Mouse (Mus musculus): ENCODE measurements around the gene Trim40.

DNA sequence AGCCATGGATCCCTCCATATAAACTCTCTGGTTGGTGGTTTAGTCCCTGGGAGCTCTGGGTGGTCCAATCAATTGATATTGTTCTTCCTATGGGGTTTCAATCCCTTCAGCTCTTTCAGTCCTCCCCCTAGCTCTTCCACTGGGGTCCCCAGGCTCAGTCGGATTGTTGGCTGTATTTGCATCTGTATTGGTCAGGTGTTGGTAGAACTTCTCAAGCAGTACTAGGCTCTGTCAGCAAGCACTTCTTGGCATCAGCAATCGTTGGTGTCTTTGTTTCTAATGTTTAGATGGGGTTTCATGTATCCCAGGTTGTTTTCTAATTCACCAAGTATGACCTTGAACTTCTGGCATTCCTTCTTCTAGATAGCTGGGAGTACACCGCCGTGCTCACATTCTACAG lies 57.2 kb downstream of the Trim40 start:
- TF ChIP-seq GATA1 (IDR thresholded peaks at IDR 0.05; ENCODE audit: low read length), result no peak
- no peak for TF ChIP-seq TAL1 (IDR thresholded peaks at IDR 0.05; ENCODE audit: low read length)
